Mouse (Mus musculus): ENCODE data around the gene Ehd2. TPM values are rescaled to one million over a fixed set of nuclear protein-coding genes. Genes with fewer than 3 reads are reported as not detected.

The Ehd2 gene
- polyA plus RNA-seq, 1 experiment from 2014 or later, result 37.9 TPM

GRCm38 (mm10) chr7:15975451-15975850 lies 8.1 kb upstream of the Ehd2 start:
- Histone ChIP-seq H3K4me1 (replicated peaks) (peaks cover 11% of the 10 kb centered on the region), H3K9ac (no peak overlapping the region), H3K36me3 (peaks cover 85% of the 10 kb centered on the region), H3K4me2 (no peak overlapping the region), H3K27me3 (replicated peaks) (no peaks in the 10 kb centered on the region), H3K4me3 (no peak overlapping the region), H3K9me3 (replicated peaks) (no peaks in the 10 kb centered on the region), H3K27ac (ENCODE audit: poor library complexity, severe bottlenecking) (no peak overlapping the region)
- whole genome bisulfite sequencing, result 91% methylated on average over 10 of the region's 10 CpGs
- ATAC-seq (ENCODE audit: insufficient number of reproducible peaks, low FRiP score), result no peak

DNA sequence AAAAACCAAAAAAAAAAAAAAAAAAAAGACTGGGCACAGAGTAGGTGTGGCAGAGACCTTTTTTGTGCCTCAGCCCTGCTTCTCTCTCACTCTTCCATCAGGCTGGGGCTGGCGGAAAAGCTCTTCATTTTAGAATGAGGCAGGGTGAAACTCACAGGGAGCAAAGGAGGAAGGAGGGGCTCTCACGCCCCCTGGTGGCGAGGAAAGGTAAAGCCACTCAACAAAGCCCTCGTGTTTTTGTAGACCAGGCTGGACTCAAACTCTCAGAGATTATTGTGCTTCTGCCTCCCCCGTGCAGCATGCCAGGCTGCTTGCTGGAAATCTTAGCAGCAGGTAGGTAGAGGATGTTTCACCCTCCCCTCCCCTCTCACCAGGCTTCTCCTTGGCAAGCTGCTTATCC lies 7.3 kb upstream of the Ehd2 start:
- Histone ChIP-seq H3K9ac (no peak overlapping the region), H3K4me3 (no peak overlapping the region), H3K27me3 (replicated peaks) (no peaks in the 10 kb centered on the region), H3K4me2 (no peak overlapping the region), H3K9me3 (replicated peaks) (peaks cover 5% of the 10 kb centered on the region; the same call in 1 of the 2 replicates), H3K27ac (ENCODE audit: poor library complexity, severe bottlenecking) (no peak overlapping the region), H3K36me3 (peaks cover 88% of the 10 kb centered on the region), H3K4me1 (replicated peaks) (peaks cover 4% of the 10 kb centered on the region)
- no peak for ATAC-seq (ENCODE audit: insufficient number of reproducible peaks, low FRiP score)
- 63% methylated on average over 5 of the region's 5 CpGs for WGBS

DNA sequence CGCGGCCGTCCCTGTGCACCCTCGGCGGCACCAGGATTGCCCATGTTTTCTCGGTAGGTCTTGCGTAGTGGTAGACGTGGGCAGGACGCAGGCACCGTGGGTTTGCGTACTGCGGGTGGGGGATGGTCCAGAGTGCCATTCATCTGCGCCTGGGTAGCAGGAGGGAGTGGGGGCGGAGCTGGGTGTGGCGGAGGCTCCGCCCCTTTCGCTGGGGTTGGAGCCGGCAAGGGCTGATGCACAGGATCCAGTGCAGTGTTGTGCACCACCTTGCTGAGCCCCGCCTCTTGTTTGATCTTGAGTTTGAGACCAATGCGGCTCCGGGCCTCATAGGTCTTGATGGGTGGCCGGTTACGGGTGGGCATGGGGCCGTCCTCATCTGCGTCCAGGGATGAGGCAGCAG lies 4.9 kb upstream of the Ehd2 start:
- Histone ChIP-seq H3K4me2 (no peak overlapping the region), H3K27me3 (replicated peaks) (no peaks in the 10 kb centered on the region), H3K4me3 (no peak overlapping the region), H3K4me1 (replicated peaks) (0 out of 2 replicates have a peak, but pooled peaks cover 2% of the 10 kb centered on the region), H3K9ac (no peak overlapping the region), H3K27ac (ENCODE audit: poor library complexity, severe bottlenecking) (no peak overlapping the region), H3K36me3 (peaks cover 70% of the 10 kb centered on the region), H3K9me3 (replicated peaks) (peaks cover 5% of the 10 kb centered on the region; the same call in 1 of the 2 replicates)
- WGBS, result 71% methylated on average over 25 of the region's 25 CpGs
- ATAC-seq (ENCODE audit: insufficient number of reproducible peaks, low FRiP score), result no peak

- Histone ChIP-seq H3K36me3 (peaks cover 49% of the 10 kb centered on the region), H3K4me3 (no peak overlapping the region), H3K27me3 (replicated peaks) (no peaks in the 10 kb centered on the region), H3K4me1 (replicated peaks) (peaks cover 16% of the 10 kb centered on the region; the same call in 1 of the 2 replicates), H3K9ac (no peak overlapping the region), H3K9me3 (replicated peaks) (peaks cover 5% of the 10 kb centered on the region; the same call in 1 of the 2 replicates), H3K4me2 (no peak overlapping the region), H3K27ac (ENCODE audit: poor library complexity, severe bottlenecking) (no peak overlapping the region)
- WGBS, result 71% methylated on average over 3 of the region's 3 CpGs
- no peak for ATAC-seq (ENCODE audit: insufficient number of reproducible peaks, low FRiP score)
Observed at GRCm38 (mm10) chr7:15969674-15970073, 2.3 kb upstream of the Ehd2 start.

DNA sequence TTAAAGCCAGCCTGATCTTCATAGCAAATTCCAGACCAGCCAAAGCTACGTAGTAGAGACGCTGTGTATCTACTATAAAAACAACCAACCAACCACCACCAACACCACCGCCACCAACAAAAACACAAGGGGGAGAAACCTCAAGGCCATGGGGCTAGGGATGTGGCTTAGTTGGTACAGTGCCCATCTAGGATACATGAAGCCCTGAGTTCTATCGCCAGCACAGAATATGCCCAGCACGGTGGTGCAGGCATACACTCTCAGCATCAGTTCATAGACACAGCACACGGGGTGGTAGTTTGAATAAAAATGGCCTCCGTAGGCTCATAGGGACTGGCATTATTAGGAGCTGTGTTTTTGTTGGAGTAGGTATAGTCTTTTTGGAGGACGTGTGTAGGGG lies 955 bp upstream of the Ehd2 start:
- no peak for ATAC-seq (ENCODE audit: insufficient number of reproducible peaks, low FRiP score)
- peaks cover 35% of the 10 kb centered on the region for H3K36me3 ChIP-seq
- no peak overlapping the region for H3K9ac ChIP-seq
- no peak overlapping the region for H3K4me3 ChIP-seq
- H3K4me2 ChIP-seq, result no peak overlapping the region
- H3K27me3 ChIP-seq (replicated peaks), result no peaks in the 10 kb centered on the region
- peaks cover 28% of the 10 kb centered on the region for H3K4me1 ChIP-seq (replicated peaks)
- peaks cover 5% of the 10 kb centered on the region; the same call in 1 of the 2 replicates for H3K9me3 ChIP-seq (replicated peaks)
- no peak overlapping the region for H3K27ac ChIP-seq (ENCODE audit: poor library complexity, severe bottlenecking)
- WGBS, result 83% methylated on average over 8 of the region's 8 CpGs

GRCm38 (mm10) chr7:15966489-15966888 lies 878 bp downstream of the Ehd2 start:
- Histone ChIP-seq H3K9ac (0 out of 2 replicates have a peak overlapping the region, but pooled peaks have one; percentile 75), H3K36me3 (peaks cover 17% of the 10 kb centered on the region), H3K27me3 (replicated peaks) (no peaks in the 10 kb centered on the region), H3K4me2 (peak overlapping the region; percentile 71), H3K4me1 (replicated peaks) (peaks cover 47% of the 10 kb centered on the region), H3K9me3 (replicated peaks) (peaks cover 5% of the 10 kb centered on the region; the same call in 1 of the 2 replicates), H3K27ac (ENCODE audit: poor library complexity, severe bottlenecking) (no peak overlapping the region), H3K4me3 (peak overlapping the region; percentile 56)
- 49% methylated on average over 3 of the region's 3 CpGs for WGBS
- no peak for ATAC-seq (ENCODE audit: insufficient number of reproducible peaks, low FRiP score)

DNA sequence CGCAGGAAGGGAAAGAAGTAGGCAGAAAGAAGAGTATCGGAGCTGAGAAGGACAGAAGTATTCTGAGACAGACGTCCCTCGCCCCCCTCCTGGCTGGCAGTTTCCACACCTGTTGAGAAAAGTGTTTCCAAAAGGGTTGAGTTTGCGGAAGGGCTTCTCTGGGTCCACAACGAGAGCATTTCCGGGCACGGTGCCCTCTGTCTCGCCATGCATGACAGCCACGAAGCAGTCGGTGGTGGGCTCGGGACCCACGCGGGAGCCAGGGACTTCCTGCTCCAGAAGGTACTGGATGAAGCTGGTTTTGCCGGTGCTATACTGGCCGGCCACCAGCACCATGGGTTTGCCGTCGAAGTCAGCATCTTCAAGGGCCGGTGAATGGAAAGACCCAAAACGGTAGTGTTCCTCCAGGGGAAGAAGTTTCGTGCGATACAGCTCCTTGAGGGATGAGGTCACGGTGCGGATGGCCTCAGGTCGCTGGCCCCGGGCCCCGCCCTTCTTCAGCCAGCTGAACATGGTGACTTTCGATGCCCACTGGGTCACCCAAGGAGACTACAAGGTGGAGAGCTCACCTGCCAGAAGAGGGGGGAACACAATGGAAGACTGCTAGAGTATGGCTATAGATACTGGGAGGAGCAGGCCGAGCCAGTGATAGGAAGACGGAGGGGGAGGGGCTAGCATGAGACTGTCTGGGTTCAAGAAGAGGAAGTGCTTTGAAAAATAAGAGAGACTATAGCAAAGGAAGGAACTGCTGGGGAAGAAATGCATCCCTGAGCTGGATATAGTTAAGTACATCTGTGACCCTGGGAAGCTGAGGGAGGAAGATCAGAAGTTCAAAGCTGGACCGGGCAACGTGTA lies 3.3 kb downstream of the Ehd2 start:
- no peaks in the 10 kb centered on the region for H3K9me3 ChIP-seq (replicated peaks)
- H3K4me2 ChIP-seq, result peak overlapping the region; percentile 3; the same call in 1 of the 2 replicates
- no peak overlapping the region for H3K27ac ChIP-seq (ENCODE audit: poor library complexity, severe bottlenecking)
- 76% methylated on average over 32 of the region's 32 CpGs for WGBS
- H3K9ac ChIP-seq, result no peak overlapping the region
- ATAC-seq (ENCODE audit: insufficient number of reproducible peaks, low FRiP score), result no peak
- peaks cover 56% of the 10 kb centered on the region for H3K4me1 ChIP-seq (replicated peaks)
- H3K36me3 ChIP-seq, result peaks cover 7% of the 10 kb centered on the region; the same call in 1 of the 2 replicates
- H3K4me3 ChIP-seq, result no peak overlapping the region
- no peaks in the 10 kb centered on the region for H3K27me3 ChIP-seq (replicated peaks)

- no peaks in the 10 kb centered on the region for H3K9me3 ChIP-seq (replicated peaks)
- H3K4me2 ChIP-seq, result peak overlapping the region; percentile 43
- peak overlapping the region; percentile 74 for H3K27ac ChIP-seq (ENCODE audit: poor library complexity, severe bottlenecking)
- H3K9ac ChIP-seq, result peak overlapping the region; percentile 46
- peak; percentile 58 for ATAC-seq (ENCODE audit: insufficient number of reproducible peaks, low FRiP score)
- H3K4me3 ChIP-seq, result peak overlapping the region; percentile 15
- H3K36me3 ChIP-seq, result peaks cover 12% of the 10 kb centered on the region
- no peaks in the 10 kb centered on the region for H3K27me3 ChIP-seq (replicated peaks)
- 25% methylated on average over 12 of the region's 12 CpGs for WGBS
- H3K4me1 ChIP-seq (replicated peaks), result peaks cover 56% of the 10 kb centered on the region
Observed at GRCm38 (mm10) chr7:15962311-15963288, 4.8 kb downstream of the Ehd2 start.

DNA sequence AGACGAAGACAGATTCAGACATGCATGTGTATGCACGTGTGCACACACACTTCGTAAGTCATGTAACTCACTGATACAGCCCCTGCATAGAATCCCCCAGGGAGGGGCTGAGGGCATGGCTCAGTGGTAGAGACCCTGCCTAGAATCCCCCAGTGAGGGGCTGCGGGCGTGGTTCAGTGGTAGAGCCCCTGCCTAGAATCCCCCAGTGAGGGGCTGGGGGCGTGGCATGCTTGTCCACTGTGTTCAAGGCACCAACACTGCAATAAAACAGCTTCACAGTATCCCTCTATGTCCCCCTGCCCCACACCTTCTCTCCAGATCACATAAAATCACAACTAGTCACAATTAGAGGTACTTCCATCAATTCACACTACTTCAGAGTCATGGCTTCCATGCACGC lies 5.6 kb downstream of the Ehd2 start:
- Histone ChIP-seq H3K27me3 (replicated peaks) (no peaks in the 10 kb centered on the region), H3K4me1 (replicated peaks) (peaks cover 52% of the 10 kb centered on the region), H3K36me3 (peaks cover 20% of the 10 kb centered on the region), H3K27ac (ENCODE audit: poor library complexity, severe bottlenecking) (peak overlapping the region; percentile 74), H3K4me2 (no peak overlapping the region; the same call in 1 of the 2 replicates), H3K4me3 (no peak overlapping the region), H3K9me3 (replicated peaks) (no peaks in the 10 kb centered on the region), H3K9ac (0 out of 2 replicates have a peak overlapping the region, but pooled peaks have one; percentile 0)
- WGBS, result 85% methylated on average over 7 of the region's 7 CpGs
- no peak for ATAC-seq (ENCODE audit: insufficient number of reproducible peaks, low FRiP score)

GRCm38 (mm10) chr7:15961239-15961638 lies 6.1 kb downstream of the Ehd2 start:
- peaks cover 55% of the 10 kb centered on the region for H3K4me1 ChIP-seq (replicated peaks)

More at GRCm38 (mm10) chr7:15961239-15961638, 6.1 kb downstream of the Ehd2 start:
- no peak overlapping the region for H3K4me3 ChIP-seq
- H3K27me3 ChIP-seq (replicated peaks), result no peaks in the 10 kb centered on the region
- H3K27ac ChIP-seq (ENCODE audit: poor library complexity, severe bottlenecking), result peak overlapping the region; percentile 74; the same call in 1 of the 2 replicates
- WGBS, result 47% methylated on average over 4 of the region's 4 CpGs
- no peak for ATAC-seq (ENCODE audit: insufficient number of reproducible peaks, low FRiP score)
- H3K4me2 ChIP-seq, result no peak overlapping the region
- H3K9ac ChIP-seq, result 0 out of 2 replicates have a peak overlapping the region, but pooled peaks have one; percentile 0
- H3K9me3 ChIP-seq (replicated peaks), result no peaks in the 10 kb centered on the region
- peaks cover 25% of the 10 kb centered on the region for H3K36me3 ChIP-seq

All from heart, embryonic 12.5 days (tissue).